Mouse (Mus musculus): ENCODE data around the gene Aco2. TPM values are rescaled to one million over a fixed set of nuclear protein-coding genes. Genes with fewer than 3 reads are reported as not detected.
A peak's percentile ranks its signal among the peaks of the same experiment; 100 is the strongest.

Aco2 gene
- total RNA-seq, 2 experiments from 2014 or later = 423 to 442 TPM

GRCm38 (mm10) chr15:81860471-81861135 is 11.5 kb upstream of the Aco2 start:
- DNase-seq (ENCODE audit: low spot score in 2 of 2) = peak in 1 of 2 experiments; percentile 39
- intact Hi-C loops (cut with DNase I) = no loop called here

GRCm38 (mm10) chr15:81864238-81864637 is 7.9 kb upstream of the Aco2 start:
- no peak for DNase-seq (ENCODE audit: low spot score in 2 of 2)
- intact Hi-C loops (cut with DNase I) = no loop called here

GRCm38 (mm10) chr15:81869985-81870384 is 2.1 kb upstream of the Aco2 start:
- DNase-seq (ENCODE audit: low spot score in 2 of 2) = no peak
- intact Hi-C loops (cut with DNase I) = loop anchor here (5.0 kb wide), 1 partner anchor 37 kb away; no protein-coding TSS in a partner anchor

- intact Hi-C loops (cut with DNase I) = loop anchor here (5.0 kb wide), 1 partner anchor 36 kb away; no protein-coding TSS in a partner anchor
- peak; percentile 89 to 94 for DNase-seq (ENCODE audit: low spot score in 2 of 2)
Measured at GRCm38 (mm10) chr15:81871604-81872261, 376 bp upstream of the Aco2 start, which contains the start of gene Phf5a. Gene Phf5a (minus strand): TSS chr15:81871911.

GRCm38 (mm10) chr15:81879531-81880401 is 7.7 kb downstream of the Aco2 start:
- intact Hi-C loops (cut with DNase I) = loop anchor here (1.0 to 5.0 kb wide), 2 partner anchors 12 to 43 kb away; no protein-coding TSS in a partner anchor
- peak; percentile 86 to 96 for DNase-seq (ENCODE audit: low spot score in 2 of 2)

- no peak for DNase-seq (ENCODE audit: low spot score in 2 of 2)
- intact Hi-C loops (cut with DNase I) = no loop called here
Measured at GRCm38 (mm10) chr15:81882348-81882747, 10.2 kb downstream of the Aco2 start.

- DNase-seq (ENCODE audit: low spot score in 2 of 2) = no peak
- intact Hi-C loops (cut with DNase I) = no loop called here
Measured at GRCm38 (mm10) chr15:81885418-81885934, 13.4 kb downstream of the Aco2 start.

- intact Hi-C loops (cut with DNase I) = no loop called here
- DNase-seq (ENCODE audit: low spot score in 2 of 2) = peak in 1 of 2 experiments; percentile 42
Measured at GRCm38 (mm10) chr15:81886795-81887550, 14.9 kb downstream of the Aco2 start.

- intact Hi-C loops (cut with DNase I) = no loop called here
Measured at GRCm38 (mm10) chr15:81889175-81889574, 17.1 kb downstream of the Aco2 start.

GRCm38 (mm10) chr15:81891140-81891802 is 19.2 kb downstream of the Aco2 start:
- intact Hi-C loops (cut with DNase I) = loop anchor here (1.0 kb wide), 1 partner anchor 11 kb away; no protein-coding TSS in a partner anchor
- DNase-seq (ENCODE audit: low spot score in 2 of 2) = peak; percentile 54 to 91

More at GRCm38 (mm10) chr15:81889175-81889574, 17.1 kb downstream of the Aco2 start:
- no peak for DNase-seq (ENCODE audit: low spot score in 2 of 2)

- intact Hi-C loops (cut with DNase I) = loop anchor here (1.0 kb wide), 1 partner anchor 12 kb away; no protein-coding TSS in a partner anchor
- no peak for DNase-seq (ENCODE audit: low spot score in 2 of 2)
Measured at GRCm38 (mm10) chr15:81891822-81892580, 19.9 kb downstream of the Aco2 start.

- intact Hi-C loops (cut with DNase I) = no loop called here
- no peak for DNase-seq (ENCODE audit: low spot score in 2 of 2)
Measured at GRCm38 (mm10) chr15:81894002-81894401, 21.9 kb downstream of the Aco2 start.

- no peak for DNase-seq (ENCODE audit: low spot score in 2 of 2)
Measured at GRCm38 (mm10) chr15:81896407-81896806, 24.3 kb downstream of the Aco2 start.

GRCm38 (mm10) chr15:81897607-81898285 is 25.6 kb downstream of the Aco2 start:
- DNase-seq (ENCODE audit: low spot score in 2 of 2) = no peak
- intact Hi-C loops (cut with DNase I) = no loop called here

More at GRCm38 (mm10) chr15:81896407-81896806, 24.3 kb downstream of the Aco2 start:
- intact Hi-C loops (cut with DNase I) = no loop called here

GRCm38 (mm10) chr15:81898751-81899150 is 26.6 kb downstream of the Aco2 start:
- intact Hi-C loops (cut with DNase I) = no loop called here

GRCm38 (mm10) chr15:81904939-81905338 is 32.8 kb downstream of the Aco2 start:
- DNase-seq (ENCODE audit: low spot score in 2 of 2) = peak; percentile 70 to 80

More at GRCm38 (mm10) chr15:81898751-81899150, 26.6 kb downstream of the Aco2 start:
- DNase-seq (ENCODE audit: low spot score in 2 of 2) = no peak

GRCm38 (mm10) chr15:81907953-81908352 is 35.8 kb downstream of the Aco2 start:
- intact Hi-C loops (cut with DNase I) = loop anchor here (5.0 kb wide), 2 partner anchors 36 to 76 kb away; partner anchors contain the start of genes Aco2 and Phf5a
- DNase-seq (ENCODE audit: low spot score in 2 of 2) = no peak

More at GRCm38 (mm10) chr15:81904939-81905338, 32.8 kb downstream of the Aco2 start:
- intact Hi-C loops (cut with DNase I) = loop anchor here (5.0 kb wide), 2 partner anchors 33 to 73 kb away; partner anchors contain the start of genes Aco2 and Phf5a

All from left cerebral cortex, postnatal 25 days (tissue).